Mouse (Mus musculus) right cerebral cortex, postnatal 10 days (tissue): ENCODE data around the gene Idh1.
A peak's percentile ranks its signal among the peaks of the same experiment; 100 is the strongest.
"Not testable (repeated sequence)": the region's sequence is repeated elsewhere in the genome, so short reads cannot be mapped to it uniquely, and the experiment has no call there.

Experiments
- DNase-seq, 2 experiments: peaks; one replicate each; pipeline ENCODE4 v3.0.0; 2021; ENCODE audit warnings: low spot score in 2 of 2

Gene Idh1

GRCm38 (mm10) chr1:65186287-65187073 is at the start of gene Idh1, which contains the start of gene Pikfyve:
Idh1 (minus strand) TSS chr1:65186500.
Pikfyve (plus strand) TSS chr1:65186683.
- peak; percentile 98 for DNase-seq

- DNase-seq, result no peak
These were observed 44.3 kb upstream of the Idh1 start for GRCm38 (mm10) chr1:65230566-65230965.

- DNase-seq, result not testable (repeated sequence)
These were observed 43.5 kb upstream of the Idh1 start for GRCm38 (mm10) chr1:65229768-65230167.

GRCm38 (mm10) chr1:65227681-65228080 is 41.4 kb upstream of the Idh1 start:
- DNase-seq, result no peak

GRCm38 (mm10) chr1:65223654-65224053 is 37.4 kb upstream of the Idh1 start:
- no peak for DNase-seq

GRCm38 (mm10) chr1:65217972-65218371 is 31.7 kb upstream of the Idh1 start:
- DNase-seq, result no peak

GRCm38 (mm10) chr1:65217567-65217966 is 31.3 kb upstream of the Idh1 start:
- no peak for DNase-seq

GRCm38 (mm10) chr1:65213214-65213613 is 26.9 kb upstream of the Idh1 start:
- no peak for DNase-seq

- no peak for DNase-seq
These were observed 18.0 kb upstream of the Idh1 start for GRCm38 (mm10) chr1:65204299-65204698.

- no peak for DNase-seq
These were observed 12.6 kb upstream of the Idh1 start for GRCm38 (mm10) chr1:65198861-65199260.

- no peak for DNase-seq
These were observed 12.1 kb upstream of the Idh1 start for GRCm38 (mm10) chr1:65198425-65198824.

GRCm38 (mm10) chr1:65193226-65193625 is 6.9 kb upstream of the Idh1 start:
- DNase-seq, result no peak

- no peak for DNase-seq
These were observed 3.9 kb upstream of the Idh1 start for GRCm38 (mm10) chr1:65190172-65190571.

GRCm38 (mm10) chr1:65187074-65187430 is 752 bp upstream of the Idh1 start:
- DNase-seq, result no peak

GRCm38 (mm10) chr1:65185524-65186205 is 635 bp downstream of the Idh1 start:
- no peak for DNase-seq

GRCm38 (mm10) chr1:65185011-65185410 is 1.3 kb downstream of the Idh1 start:
- no peak for DNase-seq

GRCm38 (mm10) chr1:65183994-65184393 is 2.3 kb downstream of the Idh1 start:
- DNase-seq, result no peak

- DNase-seq, result no peak
These were observed 4.8 kb downstream of the Idh1 start for GRCm38 (mm10) chr1:65181459-65181858.

GRCm38 (mm10) chr1:65179634-65180249 is 6.6 kb downstream of the Idh1 start:
- DNase-seq, result peak; percentile 64 to 72

- DNase-seq, result peak; percentile 99
These were observed 7.3 kb downstream of the Idh1 start for GRCm38 (mm10) chr1:65178902-65179432.

GRCm38 (mm10) chr1:65178126-65178901 is 8.0 kb downstream of the Idh1 start:
- peak; percentile 94 for DNase-seq

- DNase-seq, result no peak
These were observed 8.8 kb downstream of the Idh1 start for GRCm38 (mm10) chr1:65177452-65177851.
